Mouse (Mus musculus) midbrain, embryonic 11.5 days (tissue): Measurements from ENCODE around the gene Cend1. TPM values are rescaled to one million over a fixed set of nuclear protein-coding genes. Genes with fewer than 3 reads are reported as not detected.

Source experiments
- ATAC-seq: fragments of 200-750 bp; cut with Nextera tagmentation; 2 replicates; pipeline ENCODE4 v1.8.0; 2017; ENCODE audit warnings: moderate TSS enrichment, moderate library complexity; ENCODE audit not compliant: low FRiP score
- DNase-seq: peaks from one replicate; pipeline ENCODE4 v3.0.0; 2015; ENCODE audit warnings: low spot score; ENCODE audit errors: missing footprints
- H3K27ac ChIP-seq: fragments of 300-500 bp; sonication (generic); 2 replicates; pipeline ENCODE4 v1.5.1; 2014; ENCODE audit warnings: low read depth, low read length
- H3K27me3 ChIP-seq: fragments of 300-500 bp; sonication (generic); 2 replicates; pipeline ENCODE4 v1.6.1; 2014; ENCODE audit warnings: mild to moderate bottlenecking, low read length, moderate library complexity, mixed read lengths; ENCODE audit not compliant: control insufficient read depth, insufficient read depth
- H3K36me3 ChIP-seq: fragments of 300-500 bp; sonication (generic); 2 replicates; pipeline ENCODE4 v1.6.1; 2014; ENCODE audit warnings: mild to moderate bottlenecking, low read length, moderate library complexity, mixed read lengths; ENCODE audit not compliant: control insufficient read depth, insufficient read depth
- H3K4me1 ChIP-seq: fragments of 300-500 bp; sonication (generic); 2 replicates; pipeline ENCODE4 v1.6.1; 2014; ENCODE audit warnings: low read length; ENCODE audit not compliant: control insufficient read depth, insufficient read depth
- H3K4me2 ChIP-seq: fragments of 300-500 bp; sonication (generic); 2 replicates; pipeline ENCODE4 v1.6.1; 2014; ENCODE audit warnings: mild to moderate bottlenecking, moderate library complexity
- H3K4me3 ChIP-seq: fragments of 300-500 bp; sonication (generic); 2 replicates; pipeline ENCODE4 v1.5.1; 2014; ENCODE audit warnings: low read depth, low read length
- H3K9ac ChIP-seq: fragments of 300-500 bp; sonication (generic); 2 replicates; pipeline ENCODE4 v1.6.1; 2014; ENCODE audit warnings: low read length
- H3K9me3 ChIP-seq: fragments of 300-500 bp; sonication (generic); 2 replicates; pipeline ENCODE4 v1.6.1; 2016; ENCODE audit warnings: low read length; ENCODE audit not compliant: control insufficient read depth
- WGBS: fragments of 180-500 bp; shearing (Covaris S2); extraction: QIAGEN DNeasy Blood & Tissue Kit; methylation state at CpG from one replicate; pipeline ENCODE4 v1.1.7; 2014; 5-methylcytosine and 5-hydroxymethylcytosine counted together
- polyA plus RNA-seq: library from polyadenylated mRNA; unstranded; fragments of >200 nt; fragmentation: Nextera tagmentation; extraction: Ambion mirVana; gene quantifications from 2 replicates; pipeline ENCODE4 v1.2.1, GENCODE M21; 2014

Cend1 gene
- polyA plus RNA-seq, 1 experiment from 2014 or later: 5.8 TPM

- ATAC-seq: no peak
- Histone ChIP-seq H3K27ac (no peak overlapping the region), H3K4me2 (no peak overlapping the region), H3K9ac (no peak overlapping the region), H3K9me3 (no peaks in the 10 kb centered on the region), H3K27me3 (no peaks in the 10 kb centered on the region), H3K36me3 (peaks cover 2% of the 10 kb centered on the region; the same call in 1 of the 2 replicates), H3K4me1 (peaks cover 30% of the 10 kb centered on the region), H3K4me3 (no peak overlapping the region)
- WGBS: 71% methylated on average over 9 of the region's 9 CpGs
- DNase-seq: peak; percentile 69
Measured at GRCm38 (mm10) chr7:141435856-141436522, 6.7 kb upstream of the Cend1 start.

DNA sequence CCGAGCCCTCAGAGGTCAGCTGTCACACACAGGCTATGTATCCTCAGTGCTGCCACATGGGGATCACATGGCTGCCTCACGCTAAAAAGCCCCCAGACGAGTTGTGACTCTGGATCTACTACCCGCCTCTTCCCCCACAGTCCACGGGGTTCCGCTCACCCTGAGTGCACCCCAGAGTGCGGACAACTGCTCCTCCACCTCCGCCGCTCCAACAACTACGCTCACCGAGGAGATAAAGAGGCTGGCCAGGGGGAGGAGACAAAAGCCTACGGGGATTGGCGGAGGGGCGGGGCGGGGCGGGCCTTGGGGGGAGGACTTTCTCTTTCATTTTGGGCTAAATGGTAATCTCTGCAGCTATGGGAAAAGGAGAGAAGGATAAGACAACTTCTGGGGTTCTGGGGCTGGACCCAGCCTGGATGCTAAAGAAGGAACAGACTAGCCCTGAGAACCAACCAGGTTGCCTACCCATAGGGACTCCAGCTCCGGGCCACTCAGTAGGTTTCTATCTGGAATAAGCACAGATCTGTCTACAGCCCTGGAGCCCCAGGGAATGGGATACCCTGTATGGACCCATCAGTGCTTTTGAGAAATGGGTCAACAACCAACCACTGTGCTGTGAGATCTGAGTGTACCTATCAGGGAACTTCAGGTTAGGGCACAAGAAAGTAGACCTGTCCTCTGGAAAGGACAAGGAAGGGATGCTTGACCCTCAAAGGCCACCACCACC lies 6.0 kb upstream of the Cend1 start:
- peaks cover 30% of the 10 kb centered on the region for H3K4me1 ChIP-seq
- no peaks in the 10 kb centered on the region for H3K27me3 ChIP-seq
- no peaks in the 10 kb centered on the region for H3K9me3 ChIP-seq
- H3K4me2 ChIP-seq: peak overlapping the region; percentile 77
- H3K27ac ChIP-seq: peak overlapping the region; percentile 33
- peak; percentile 90 for DNase-seq
- ATAC-seq: peak; percentile 33
- WGBS: 4% methylated on average over 17 of the region's 17 CpGs
- H3K36me3 ChIP-seq: peaks cover 2% of the 10 kb centered on the region; the same call in 1 of the 2 replicates
- H3K4me3 ChIP-seq: peak overlapping the region; percentile 41
- peak overlapping the region; percentile 70 for H3K9ac ChIP-seq

DNA sequence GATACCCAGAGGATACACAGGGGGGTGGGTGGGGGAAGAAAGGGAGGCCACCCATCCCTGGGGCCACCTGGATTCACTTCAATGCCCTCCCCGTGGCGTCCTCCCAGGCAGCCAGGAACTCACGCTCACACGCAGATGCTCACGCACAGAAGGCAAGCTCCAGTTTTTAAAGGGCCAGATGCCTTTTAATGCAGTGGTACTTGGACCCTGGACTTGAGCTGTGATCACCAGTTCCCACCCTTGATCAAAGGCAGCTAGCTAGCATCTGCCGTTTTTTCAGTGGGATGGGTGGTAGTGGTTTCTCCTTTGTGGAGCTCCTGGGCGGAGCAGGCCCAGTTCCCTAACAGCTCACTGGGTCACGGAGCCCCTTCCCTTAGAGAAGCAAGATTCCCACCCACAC lies 5.2 kb upstream of the Cend1 start:
- Histone ChIP-seq H3K4me3 (peak overlapping the region; percentile 41), H3K9me3 (no peaks in the 10 kb centered on the region), H3K4me1 (peaks cover 34% of the 10 kb centered on the region), H3K9ac (peak overlapping the region; percentile 70), H3K36me3 (no peaks in the 10 kb centered on the region; the same call in 1 of the 2 replicates), H3K27ac (peak overlapping the region; percentile 33), H3K27me3 (no peaks in the 10 kb centered on the region), H3K4me2 (peak overlapping the region; percentile 77)
- DNase-seq (peak; percentile 94), ATAC-seq (no peak)
- 15% methylated on average over 8 of the region's 8 CpGs for WGBS

DNA sequence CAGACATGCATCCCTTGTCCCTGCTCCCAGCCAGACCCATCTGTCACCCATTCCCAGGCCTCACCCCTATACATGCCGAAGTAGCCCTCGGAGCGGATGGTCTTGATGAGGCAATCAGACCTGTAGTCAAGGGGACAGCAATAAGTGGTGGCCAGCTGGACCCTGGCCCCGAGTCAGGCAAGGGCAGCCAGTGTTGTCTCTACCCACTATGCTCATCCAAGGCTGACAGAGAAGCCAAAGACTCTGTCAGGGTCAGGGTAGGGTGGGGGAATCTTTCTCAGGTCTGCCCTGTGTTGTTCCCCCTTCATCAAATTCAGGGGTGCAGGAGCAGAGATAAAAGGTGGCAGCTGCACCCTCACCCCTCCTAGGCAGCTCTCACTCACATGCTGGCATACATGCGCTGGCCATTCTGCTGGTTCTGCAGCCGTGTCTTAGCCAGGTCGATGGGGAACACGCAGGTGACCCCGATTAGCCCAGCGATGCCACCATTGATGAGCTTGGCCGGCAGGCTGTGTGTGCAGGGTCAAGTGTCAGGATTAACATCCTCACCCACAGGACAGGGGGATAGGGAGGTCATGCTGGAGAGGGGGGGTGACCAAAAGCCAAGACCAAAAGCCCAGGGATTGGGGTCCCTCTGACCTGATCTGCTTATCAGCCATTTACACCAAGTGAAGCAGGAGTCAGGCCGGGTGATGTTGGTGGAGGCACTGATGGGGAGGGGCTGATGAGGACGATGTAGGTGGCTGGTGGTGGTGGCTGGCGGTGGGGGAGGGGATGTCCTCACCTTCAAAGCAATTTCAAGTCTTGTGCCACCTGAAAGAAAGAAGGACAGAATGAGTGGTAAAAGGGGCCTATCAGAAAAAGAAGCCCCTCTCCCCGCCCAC lies 4.5 kb upstream of the Cend1 start:
- WGBS: 68% methylated on average over 15 of the region's 15 CpGs
- H3K36me3 ChIP-seq: no peaks in the 10 kb centered on the region; the same call in 1 of the 2 replicates
- ATAC-seq (no peak), DNase-seq (no peak)
- H3K9ac ChIP-seq: peak overlapping the region; percentile 70
- peak overlapping the region; percentile 77 for H3K4me2 ChIP-seq
- H3K27me3 ChIP-seq: no peaks in the 10 kb centered on the region
- peaks cover 40% of the 10 kb centered on the region for H3K4me1 ChIP-seq
- no peaks in the 10 kb centered on the region for H3K9me3 ChIP-seq
- H3K4me3 ChIP-seq: peak overlapping the region; percentile 41
- H3K27ac ChIP-seq: no peak overlapping the region

DNA sequence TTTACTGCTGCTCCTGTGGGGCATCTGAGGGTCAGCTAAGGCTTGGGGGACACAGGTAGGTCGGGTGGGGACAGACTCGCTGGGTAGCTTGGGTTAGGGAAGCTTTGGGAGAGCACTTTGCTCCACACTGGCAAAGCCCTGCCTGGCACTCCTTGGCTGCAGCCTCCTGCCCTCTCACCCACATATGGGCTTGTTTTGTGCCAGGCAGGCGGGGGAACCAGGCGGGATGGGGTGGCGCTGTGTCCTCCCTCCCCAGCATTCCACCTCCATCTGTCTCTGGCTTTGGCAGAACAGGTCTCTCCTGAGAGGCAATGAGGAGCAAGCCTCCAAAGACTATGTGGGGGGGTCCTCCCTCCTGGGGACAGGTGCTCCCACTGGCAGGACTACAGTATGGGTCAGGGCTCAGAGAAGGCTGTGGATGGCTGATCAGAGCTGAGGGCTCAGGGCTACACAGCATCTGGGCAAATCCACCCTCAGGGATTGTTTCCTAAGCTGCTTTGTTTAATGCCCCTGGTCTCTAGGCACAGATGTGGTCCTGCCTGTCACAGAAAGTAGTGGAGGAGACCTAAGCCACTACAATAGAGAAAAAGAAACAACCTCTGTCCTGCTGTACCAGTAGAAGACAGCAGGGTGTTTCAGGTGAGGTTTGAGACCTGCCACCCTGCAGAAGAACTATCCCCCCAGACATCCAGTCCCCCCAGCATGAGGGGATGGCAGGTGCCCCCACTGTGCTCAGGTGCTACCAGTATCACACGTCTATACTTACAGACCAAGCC lies 3.6 kb upstream of the Cend1 start:
- Histone ChIP-seq H3K9ac (peak overlapping the region; percentile 70; the same call in 1 of the 2 replicates), H3K27me3 (no peaks in the 10 kb centered on the region), H3K27ac (no peak overlapping the region), H3K9me3 (no peaks in the 10 kb centered on the region), H3K36me3 (no peaks in the 10 kb centered on the region; the same call in 1 of the 2 replicates), H3K4me2 (no peak overlapping the region), H3K4me1 (peaks cover 42% of the 10 kb centered on the region), H3K4me3 (no peak overlapping the region)
- ATAC-seq (no peak), DNase-seq (peak; percentile 66)
- WGBS: 93% methylated on average over 6 of the region's 6 CpGs

DNA sequence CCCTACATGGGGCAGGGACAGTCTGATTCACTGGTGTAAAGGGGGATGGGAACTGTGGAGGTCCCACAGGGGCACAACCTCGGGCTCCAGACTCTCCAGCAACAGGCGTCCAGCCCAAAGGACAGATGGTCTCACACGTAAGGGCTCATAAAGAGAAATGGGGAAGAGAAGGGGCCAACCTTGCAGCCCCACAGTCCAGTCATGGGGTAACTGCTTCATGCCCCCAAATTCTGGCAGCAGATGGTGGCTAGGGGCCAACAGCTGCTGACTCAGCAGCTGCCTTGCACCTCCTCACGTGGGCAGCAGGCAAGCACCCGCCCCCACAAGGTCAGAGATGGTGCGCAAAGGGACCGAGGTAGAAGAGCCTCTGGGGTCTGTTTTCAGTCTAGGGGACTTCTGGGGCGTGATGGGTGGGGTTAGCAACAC lies 2.9 kb upstream of the Cend1 start:
- Histone ChIP-seq H3K27ac (no peak overlapping the region), H3K9ac (no peak overlapping the region), H3K9me3 (no peaks in the 10 kb centered on the region), H3K4me3 (no peak overlapping the region), H3K4me1 (peaks cover 42% of the 10 kb centered on the region), H3K27me3 (no peaks in the 10 kb centered on the region), H3K36me3 (no peaks in the 10 kb centered on the region; the same call in 1 of the 2 replicates), H3K4me2 (no peak overlapping the region)
- 93% methylated on average over 8 of the region's 8 CpGs for WGBS
- DNase-seq (peak; percentile 51), ATAC-seq (no peak)

- 96% methylated on average over 19 of the region's 19 CpGs for WGBS
- no peak overlapping the region for H3K27ac ChIP-seq
- no peaks in the 10 kb centered on the region for H3K27me3 ChIP-seq
- DNase-seq: no peak
- no peaks in the 10 kb centered on the region for H3K9me3 ChIP-seq
- H3K4me2 ChIP-seq: no peak overlapping the region
- H3K4me3 ChIP-seq: no peak overlapping the region
- no peak overlapping the region for H3K9ac ChIP-seq
- H3K4me1 ChIP-seq: peaks cover 36% of the 10 kb centered on the region
- ATAC-seq: no peak
- no peaks in the 10 kb centered on the region; the same call in 1 of the 2 replicates for H3K36me3 ChIP-seq
Measured at GRCm38 (mm10) chr7:141431434-141432185, 2.3 kb upstream of the Cend1 start.
